Comparison of ENCODE assay signal across 19 mouse cellular contexts in the genomic region with DNA sequence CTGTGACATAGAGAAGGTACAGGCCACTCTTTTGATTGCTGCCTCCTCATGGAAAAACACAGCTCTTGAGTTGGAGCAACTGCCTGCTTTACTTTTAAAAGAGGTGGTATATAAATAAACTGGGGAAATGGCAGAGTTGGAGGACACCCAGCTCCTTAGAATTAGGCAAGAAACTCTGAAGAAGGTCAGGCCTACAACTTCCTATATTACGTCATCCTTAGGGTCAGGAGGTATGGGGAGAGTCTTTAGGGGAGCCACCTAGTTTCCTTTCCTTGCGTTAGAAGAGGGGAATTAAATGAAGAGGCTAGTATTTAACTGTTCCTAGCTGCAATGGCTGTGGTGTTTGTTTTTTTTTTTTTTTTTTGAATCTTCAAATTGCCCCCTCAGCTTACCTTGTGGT.
DNase-seq lines count a peak whose midpoint lies in the region; ATAC-seq and TF ChIP-seq lines count a peak whose summit lies in the region.
"Had no signal": no experiment of that assay in that cellular context is flagged by ENCODE, and none has a peak within 500 bp of the region (broad histone marks: within the 10 kb centered on the region; RNA-seq: fewer than 3 reads in every experiment).

No protein-coding gene starts in this region.

- no peak for TF ChIP-seq POLR2A in lung, adult 2 months (IDR thresholded peaks at IDR 0.05; ENCODE audit: borderline replicate concordance, extremely low read depth, low read depth, low read length)

- H3K27me3 ChIP-seq in kidney, embryonic 14.5 days (ENCODE audit: control insufficient read depth, insufficient read depth, low read length) = no peaks in the 10 kb centered on the region
- H3K27me3 ChIP-seq: embryonic facial prominence, embryonic 13.5 days; forebrain, embryonic 12.5 days; heart, embryonic 12.5 days; Patski had no signal

- H3K4me3 ChIP-seq in lung, adult 2 months (replicated peaks; ENCODE audit: extremely low read depth, low read depth, low read length) = no peak overlapping the region
- H3K4me3 ChIP-seq in kidney, embryonic 14.5 days (ENCODE audit: low read length) = no peak overlapping the region
- H3K4me3 ChIP-seq: embryonic facial prominence, embryonic 13.5 days; forebrain, embryonic 12.5 days; heart, embryonic 12.5 days; hindbrain, embryonic 10.5 days had no signal

- no peaks in the 10 kb centered on the region for H3K9me3 ChIP-seq in kidney, embryonic 14.5 days (ENCODE audit: control insufficient read depth, low read length)
- H3K9me3 ChIP-seq: embryonic facial prominence, embryonic 13.5 days; forebrain, embryonic 12.5 days; heart, embryonic 12.5 days; hindbrain, embryonic 10.5 days had no signal

- no peak for TF ChIP-seq CTCF in lung, adult 2 months (IDR thresholded peaks at IDR 0.05; ENCODE audit: insufficient read depth, low read length)

- peak; percentile 44; the same call in 1 of the 2 replicates for ATAC-seq in frontal cortex, adult (ENCODE audit: low TSS enrichment)
- ATAC-seq in megakaryocyte, adult 5-6 weeks (ENCODE audit: poor library complexity, severe bottlenecking) = peak; percentile 74
- ATAC-seq in kidney, embryonic 14.5 days (ENCODE audit: low FRiP score, low TSS enrichment) = no peak
- ATAC-seq: forebrain, embryonic 16.5 days had no signal

- no peak overlapping the region for H3K27ac ChIP-seq in kidney, embryonic 14.5 days (ENCODE audit: low read depth, low read length)
- H3K27ac ChIP-seq: embryonic facial prominence, embryonic 13.5 days; forebrain, embryonic 12.5 days; hindbrain, embryonic 10.5 days; hindbrain, embryonic 14.5 days had no signal

- 61% methylated on average over 2 of the region's 2 CpGs for WGBS in lung, adult 2 months
- WGBS in kidney, embryonic 14.5 days = 64% methylated on average over 2 of the region's 2 CpGs

- H3K9ac ChIP-seq in kidney, embryonic 14.5 days (ENCODE audit: low read depth, low read length) = no peak overlapping the region
- H3K9ac ChIP-seq: embryonic facial prominence, embryonic 13.5 days; forebrain, embryonic 12.5 days; heart, embryonic 12.5 days; hindbrain, embryonic 14.5 days had no signal

- H3K36me3 ChIP-seq in kidney, embryonic 14.5 days (ENCODE audit: control insufficient read depth, insufficient read depth, low read length) = no peaks in the 10 kb centered on the region
- H3K36me3 ChIP-seq: embryonic facial prominence, embryonic 13.5 days; forebrain, embryonic 12.5 days; hindbrain, embryonic 10.5 days had no signal

- DNase-seq in frontal cortex, postnatal 14 days (ENCODE audit: low spot score in 2 of 2) = no peak
- peak; percentile 23 for DNase-seq in lung, postnatal 36 days
- no peak for DNase-seq in lung, adult 2 months
- no peak for DNase-seq in kidney, adult 11 months
- DNase-seq: adrenal gland, adult 8-10 months; adrenal gland, postnatal 36 days; cerebellum, adult 11 months; cerebellum, adult 8-10 months; cerebellum, postnatal 25 days had no signal

- H3K4me1 ChIP-seq in lung, adult 2 months (ENCODE audit: control insufficient read depth, insufficient read depth, low read length) = no peaks in the 10 kb centered on the region
- H3K4me1 ChIP-seq in kidney, embryonic 14.5 days (ENCODE audit: control insufficient read depth, insufficient read depth, low read length) = no peaks in the 10 kb centered on the region
- H3K4me1 ChIP-seq: embryonic facial prominence, embryonic 13.5 days; forebrain, embryonic 12.5 days; hindbrain, embryonic 10.5 days had no signal

- H3K4me2 ChIP-seq in kidney, embryonic 14.5 days (replicated peaks; ENCODE audit: low read depth, low read length) = no peak overlapping the region
- H3K4me2 ChIP-seq: embryonic facial prominence, embryonic 13.5 days; forebrain, embryonic 12.5 days; heart, embryonic 12.5 days; hindbrain, embryonic 14.5 days had no signal
